Mouse (Mus musculus) brown adipose tissue, adult 24 weeks (tissue): ENCODE data around the gene Gm21190. TPM values are rescaled to one million over a fixed set of nuclear protein-coding genes. Genes with fewer than 3 reads are reported as not detected.
"Not testable (repeated sequence)": the region's sequence is repeated elsewhere in the genome, so short reads cannot be mapped to it uniquely, and the experiment has no call there.

Experiments used
- H3K27ac ChIP-seq: fragments of 200-500 bp; replicated peaks from 2 replicates; pipeline ENCODE4 v1.5.1; 2012; ENCODE audit warnings: low read depth, mild to moderate bottlenecking, low read length
- H3K4me1 ChIP-seq: fragments of 200-500 bp; 2 replicates; pipeline ENCODE4 v1.6.1; 2012; ENCODE audit warnings: low read length, mixed read lengths; ENCODE audit not compliant: control insufficient read depth, insufficient read depth, insufficient read length
- H3K4me3 ChIP-seq: fragments of 200-500 bp; 2 replicates; pipeline ENCODE4 v1.5.1; 2012; ENCODE audit warnings: low read depth, mild to moderate bottlenecking, low read length, moderate library complexity; ENCODE audit not compliant: insufficient read depth
- polyA plus RNA-seq: library from polyadenylated mRNA; stranded (reverse); fragments of >200 nt; gene quantifications from 2 replicates; pipeline ENCODE4 v1.2.4, GENCODE M21; 2012; ENCODE audit not compliant: missing spikeins, insufficient read depth, insufficient read length

The Gm21190 gene
- polyA plus RNA-seq, 1 experiment: not detected

DNA sequence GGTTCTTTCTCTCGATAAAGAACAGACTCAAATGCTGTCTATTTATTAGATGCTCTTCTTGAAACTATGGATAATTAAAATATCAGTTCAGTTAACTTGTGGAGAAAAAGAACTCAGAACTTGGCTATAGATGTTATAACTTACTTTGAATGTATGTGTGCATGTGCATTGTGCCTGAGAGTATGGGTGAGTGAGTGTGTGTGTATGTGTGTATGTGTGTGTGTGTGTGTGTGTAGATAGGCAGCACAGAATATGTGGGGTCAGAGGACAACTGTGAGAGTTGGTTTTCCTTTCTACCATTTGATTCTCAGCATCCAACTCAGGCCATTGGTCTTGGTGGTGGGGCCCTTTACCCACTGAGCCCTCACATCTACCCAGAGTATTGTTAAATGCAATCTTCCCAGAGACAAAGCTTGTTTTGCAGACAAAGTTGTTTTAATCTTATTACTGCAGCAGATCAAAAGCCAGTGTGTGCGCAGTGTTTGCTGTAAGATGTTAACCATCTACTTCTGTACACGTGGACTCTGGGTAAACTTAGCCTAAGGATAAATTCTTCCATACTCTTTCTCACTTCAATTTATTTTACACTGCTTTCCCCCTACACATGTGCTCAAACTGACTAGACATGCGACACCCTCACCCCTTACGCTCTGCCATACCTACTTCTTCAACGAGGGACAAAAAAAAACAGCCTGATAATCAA is 21.1 kb downstream of the Gm21190 start:
- not testable (repeated sequence) for H3K4me1 ChIP-seq, H3K27ac ChIP-seq, H3K4me3 ChIP-seq

DNA sequence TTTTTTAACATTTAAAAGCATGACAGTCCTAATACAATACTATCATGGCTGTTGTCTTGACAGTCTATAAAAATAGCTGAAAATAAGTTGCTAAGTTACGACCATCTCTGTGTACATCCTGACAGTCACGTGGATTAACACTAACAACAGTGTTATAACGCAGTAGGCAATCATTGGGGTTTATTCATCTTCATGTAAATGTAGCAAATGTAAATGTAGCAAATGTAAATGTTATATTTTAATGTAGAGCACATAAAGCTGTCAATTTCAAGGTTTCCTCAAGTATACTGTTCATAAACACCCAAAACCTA is 21.8 kb downstream of the Gm21190 start:
- Histone ChIP-seq H3K4me3 (no peak overlapping the region), H3K27ac (no peak overlapping the region), H3K4me1 (no peaks in the 10 kb centered on the region)

DNA sequence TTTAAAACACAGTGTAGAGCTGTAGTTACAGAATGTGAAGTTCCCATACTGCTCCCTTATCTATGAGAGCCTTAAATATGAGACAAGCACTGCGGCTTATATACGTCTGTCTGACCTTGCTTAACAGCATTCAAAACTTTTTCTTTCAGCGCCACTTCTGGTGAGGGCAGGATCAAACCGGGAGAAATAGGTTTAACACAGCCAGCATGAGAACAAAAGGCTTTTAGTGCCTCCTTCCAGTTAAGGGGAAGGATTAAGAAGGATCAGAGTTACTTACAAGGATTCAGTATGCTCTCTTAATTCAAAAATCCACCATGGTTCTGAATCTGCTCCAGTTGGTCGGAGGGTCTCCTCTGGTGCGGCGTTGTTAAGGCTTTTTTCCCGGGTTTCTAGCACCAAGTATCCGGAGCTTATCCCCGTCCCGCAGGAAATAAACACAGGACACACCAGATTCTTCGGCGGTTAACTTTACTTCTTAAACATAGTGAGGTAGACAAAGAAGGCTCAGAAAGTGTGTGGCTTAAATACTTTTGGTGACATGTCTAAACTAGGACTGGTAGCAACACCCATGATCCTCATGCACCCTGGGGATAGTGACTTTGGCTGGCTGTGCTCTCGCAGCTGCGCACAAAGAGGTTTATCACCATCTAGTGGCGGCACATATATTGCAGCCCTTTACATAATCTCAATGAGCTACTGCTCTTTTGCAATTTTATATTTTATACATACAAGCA is 22.3 kb downstream of the Gm21190 start:
- Histone ChIP-seq H3K27ac (no peak overlapping the region), H3K4me1 (no peaks in the 10 kb centered on the region), H3K4me3 (peak overlapping the region; percentile 31; the same call in 1 of the 2 replicates)

DNA sequence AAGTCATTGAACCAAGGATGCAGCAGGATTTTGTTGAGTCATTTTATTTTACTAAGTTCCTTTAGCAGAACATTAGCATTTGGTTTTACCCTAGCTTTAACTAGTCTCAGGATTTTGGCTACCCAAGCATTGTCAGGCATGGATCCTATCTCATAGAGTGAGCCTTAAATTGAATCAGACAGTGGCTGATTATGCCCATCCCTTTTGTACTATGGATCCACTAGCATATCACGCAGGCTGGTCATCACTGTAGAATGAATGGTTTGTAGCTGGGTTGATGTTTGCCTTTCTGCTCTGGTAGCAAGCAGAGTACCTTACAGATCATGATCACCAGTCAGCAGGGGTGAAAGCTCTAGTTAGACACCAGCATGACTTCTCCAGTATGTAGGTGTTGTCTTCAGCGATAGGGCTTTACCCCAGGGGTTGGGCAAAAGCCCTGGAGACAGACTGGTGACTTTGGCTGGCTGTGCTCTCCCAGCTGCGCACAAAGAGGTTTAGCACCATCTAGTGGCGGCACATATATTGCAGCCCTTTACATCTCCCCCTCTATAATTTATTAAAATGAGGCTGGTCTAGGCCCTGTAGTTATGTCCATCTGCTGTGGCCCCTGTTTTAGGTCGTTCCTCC is 30.1 kb downstream of the Gm21190 start:
- not testable (repeated sequence) for H3K27ac ChIP-seq, H3K4me1 ChIP-seq, H3K4me3 ChIP-seq

DNA sequence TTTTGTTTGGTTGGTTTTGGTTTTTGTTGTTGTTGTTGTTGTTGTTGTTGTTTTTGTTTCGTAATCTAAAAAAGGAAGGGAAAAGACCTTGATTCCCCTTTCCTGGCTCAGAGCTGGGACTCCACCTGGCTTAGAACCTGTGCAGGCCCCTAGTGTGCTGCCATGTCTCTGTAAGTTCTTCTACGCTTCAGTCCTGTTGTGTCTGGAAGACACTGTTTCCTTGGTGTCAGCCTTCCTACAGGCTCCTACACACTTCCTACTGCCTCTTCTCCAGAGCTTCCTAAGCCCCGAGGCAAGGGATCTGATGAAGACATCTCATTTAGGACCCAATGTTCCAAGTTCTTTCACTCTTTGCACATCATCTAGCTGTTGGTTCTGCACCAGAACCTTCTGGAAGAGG is 30.7 kb downstream of the Gm21190 start:
- H3K4me1 ChIP-seq, H3K27ac ChIP-seq, H3K4me3 ChIP-seq: not testable (repeated sequence)

DNA sequence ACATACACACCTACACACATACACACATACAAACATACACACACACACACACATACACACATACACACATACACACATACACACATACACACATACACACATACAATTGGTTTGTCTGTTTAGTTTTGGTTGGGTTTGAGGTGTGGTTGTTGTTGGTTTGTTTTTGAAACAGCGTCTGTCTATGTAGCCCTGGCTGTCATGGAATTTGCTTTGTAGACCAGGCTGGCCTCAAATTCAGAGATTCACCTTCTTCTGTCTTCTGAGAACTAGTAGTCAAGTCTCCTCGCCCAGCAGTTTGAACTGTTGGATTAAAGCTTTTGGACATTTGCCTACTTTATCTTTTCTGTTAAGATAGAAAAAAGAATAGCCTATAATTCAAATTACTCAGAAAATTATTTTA is 38.1 kb downstream of the Gm21190 start:
- not testable (repeated sequence) for H3K4me1 ChIP-seq, H3K27ac ChIP-seq, H3K4me3 ChIP-seq

DNA sequence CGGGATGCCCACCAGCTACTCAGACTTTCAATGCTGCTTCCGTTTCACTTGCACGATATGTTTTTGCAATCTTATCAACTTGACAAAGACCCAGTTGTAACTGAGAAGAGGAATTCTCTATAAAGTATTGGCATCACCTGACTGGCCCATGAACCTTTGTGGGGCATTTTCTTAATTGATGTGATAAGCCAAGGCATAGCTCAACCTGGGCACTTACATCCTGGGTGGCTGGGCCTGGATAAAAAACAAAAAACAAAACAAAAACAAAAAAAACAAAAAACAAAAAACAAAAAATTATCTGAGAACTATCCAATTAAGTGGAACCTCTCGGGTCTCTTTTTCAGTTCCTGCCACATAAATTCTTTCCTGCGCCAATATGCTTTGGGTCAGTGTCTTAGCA is 40.3 kb downstream of the Gm21190 start:
- Histone ChIP-seq H3K27ac (no peak overlapping the region), H3K4me3 (no peak overlapping the region), H3K4me1 (no peaks in the 10 kb centered on the region)

DNA sequence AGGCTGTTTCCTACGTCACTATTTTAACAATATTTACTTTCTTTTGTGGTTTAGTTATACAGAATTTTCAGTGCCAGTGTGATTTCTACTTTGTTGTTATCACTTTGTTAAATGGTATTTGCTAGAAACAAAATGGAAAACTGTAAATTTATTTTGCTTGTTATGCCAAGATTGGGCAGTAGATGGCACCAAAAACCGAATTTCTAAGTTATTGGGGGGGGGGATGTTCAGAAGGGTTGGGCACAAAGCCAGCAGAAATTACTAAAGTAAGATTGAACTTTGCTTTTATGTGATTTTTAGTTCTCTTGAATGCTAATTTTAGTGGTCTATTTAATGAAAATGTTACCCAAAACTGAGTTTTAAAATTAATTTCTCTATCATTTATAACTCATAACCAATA is 44.4 kb downstream of the Gm21190 start:
- H3K4me1 ChIP-seq, H3K27ac ChIP-seq, H3K4me3 ChIP-seq: not testable (repeated sequence)

DNA sequence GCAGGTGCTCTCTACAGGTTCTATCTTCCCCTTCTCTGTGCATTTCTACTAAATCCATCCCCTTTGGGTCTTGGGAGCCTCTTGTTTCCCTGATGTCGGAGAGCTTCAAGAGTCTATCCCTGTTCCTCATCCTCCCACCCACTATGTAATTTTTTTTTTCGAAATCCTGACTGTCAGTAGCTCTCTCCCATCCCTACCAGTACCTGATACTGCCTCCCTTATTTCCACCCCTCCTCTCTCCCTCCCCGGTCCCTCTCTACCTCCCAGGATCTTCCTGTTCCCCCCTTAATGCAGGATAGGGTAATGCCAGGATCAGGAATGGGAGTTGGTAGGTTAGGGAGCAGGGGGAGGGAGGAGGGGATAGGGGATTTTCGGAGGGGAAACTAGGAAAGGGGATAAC is 45.4 kb downstream of the Gm21190 start:
- not testable (repeated sequence) for H3K4me1 ChIP-seq, H3K27ac ChIP-seq, H3K4me3 ChIP-seq

DNA sequence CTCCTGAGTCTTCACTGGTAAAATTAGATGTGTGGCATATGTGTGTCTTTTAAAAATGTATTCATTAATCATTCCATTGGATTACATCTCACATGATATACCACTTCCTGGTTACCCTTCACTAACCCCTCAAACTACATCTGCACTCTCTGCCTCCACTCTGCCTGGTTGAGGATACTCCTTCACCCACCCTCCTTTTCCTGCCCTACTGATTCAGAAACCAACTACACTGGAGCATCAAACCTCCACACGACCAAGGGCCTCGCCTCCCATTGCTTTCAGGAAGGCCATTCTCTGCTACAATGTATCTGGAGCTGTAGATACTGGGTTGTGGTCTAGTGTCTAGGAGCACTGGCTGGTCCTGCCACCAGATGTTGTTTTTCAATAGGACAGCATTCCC is 46.2 kb downstream of the Gm21190 start:
- H3K4me3 ChIP-seq, H3K4me1 ChIP-seq, H3K27ac ChIP-seq: not testable (repeated sequence)

DNA sequence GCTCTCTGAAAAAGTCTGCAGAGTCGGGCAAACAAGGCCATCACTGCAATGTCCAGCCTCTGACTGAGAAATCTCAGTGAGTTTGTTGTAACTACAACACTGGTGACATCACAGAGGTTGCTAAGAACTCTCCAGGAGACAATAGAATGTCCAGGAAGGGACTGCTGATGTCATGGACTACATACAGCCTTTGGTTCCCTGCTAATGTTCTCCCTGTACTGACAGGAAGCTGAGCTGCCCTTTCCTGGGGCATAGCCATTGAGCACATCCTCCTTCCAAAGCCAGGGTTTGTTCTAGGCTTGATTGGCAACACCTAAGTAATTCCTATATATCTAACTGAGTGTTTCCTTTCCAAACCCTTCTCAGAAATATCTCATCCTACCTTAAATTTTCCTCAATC is 52.6 kb downstream of the Gm21190 start, which contains the start of gene Gm21149:
Gm21149 (minus strand) TSS at position 101 of the 400 bp plus-strand sequence.
- not testable (repeated sequence) for H3K4me3 ChIP-seq, H3K4me1 ChIP-seq

More for the DNA sequence above, 52.6 kb downstream of the Gm21190 start, which contains the start of gene Gm21149:
- not testable (repeated sequence) for H3K27ac ChIP-seq

Other genes starting within 250 kb of the Gm21190 start
- gene Gm21149, start 52.7 kb downstream of the Gm21190 start, polyA plus RNA-seq: not detected in 2 replicates
- not detected in 2 replicates for gene Gm21083, start 48.1 kb upstream of the Gm21190 start, polyA plus RNA-seq
- gene Speer4d, start 89.8 kb upstream of the Gm21190 start, polyA plus RNA-seq: not detected in 2 replicates
- not detected in 2 replicates for gene 4930572O03Rik, start 127.8 kb upstream of the Gm21190 start, polyA plus RNA-seq
- gene Speer4c, start 185.0 kb upstream of the Gm21190 start, polyA plus RNA-seq: not detected in 2 replicates